Mouse (Mus musculus): ENCODE results near the gene Shisa6. TPM values are rescaled to one million over a fixed set of nuclear protein-coding genes. Genes with fewer than 3 reads are reported as not detected.
A peak's percentile ranks its signal among the peaks of the same experiment; 100 is the strongest.

The Shisa6 gene
- total RNA-seq, 2 experiments from 2014 or later = 190 to 219 TPM

DNA sequence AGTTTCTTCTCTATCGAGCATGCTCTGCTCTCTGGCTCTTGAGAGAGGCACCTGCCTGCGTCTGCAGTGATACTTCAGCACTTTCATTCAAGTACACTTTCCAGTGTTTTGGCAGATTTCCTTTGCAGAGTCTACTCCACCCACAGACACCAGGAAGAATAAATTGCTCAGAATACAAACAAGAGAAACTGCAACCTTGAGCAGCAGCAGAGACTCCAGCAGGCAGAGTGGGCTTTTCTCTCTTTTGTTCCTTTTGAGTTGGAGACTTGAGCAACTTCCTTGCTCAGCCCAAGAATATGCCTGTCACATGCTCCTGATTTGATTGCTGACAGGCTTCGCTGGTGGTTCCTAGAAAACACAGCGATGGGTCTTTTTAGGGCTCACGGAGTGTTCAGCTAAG is 278.6 kb downstream of the Shisa6 start:
- DNase-seq (ENCODE audit: low spot score in 2 of 2) = no peak

DNA sequence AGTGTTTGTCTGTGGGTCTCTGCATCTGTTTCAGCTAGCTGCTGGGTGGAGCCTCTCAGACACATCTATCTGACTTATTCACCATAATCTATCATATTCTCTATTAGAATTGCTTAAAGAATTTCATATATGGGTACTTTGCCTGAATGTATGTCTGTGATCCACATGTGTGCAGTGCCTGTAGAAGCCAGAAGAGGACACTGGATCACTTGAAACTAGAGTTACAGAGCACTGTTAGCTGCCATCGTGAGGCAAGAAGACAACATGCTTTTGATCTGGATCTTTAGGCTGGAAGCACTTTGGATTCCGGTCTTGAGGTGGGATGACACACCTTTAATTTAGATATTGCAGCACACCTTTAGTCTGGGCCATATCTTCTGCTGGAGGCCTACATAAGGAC is 289.2 kb downstream of the Shisa6 start:
- DNase-seq (ENCODE audit: low spot score in 2 of 2) = no peak

DNA sequence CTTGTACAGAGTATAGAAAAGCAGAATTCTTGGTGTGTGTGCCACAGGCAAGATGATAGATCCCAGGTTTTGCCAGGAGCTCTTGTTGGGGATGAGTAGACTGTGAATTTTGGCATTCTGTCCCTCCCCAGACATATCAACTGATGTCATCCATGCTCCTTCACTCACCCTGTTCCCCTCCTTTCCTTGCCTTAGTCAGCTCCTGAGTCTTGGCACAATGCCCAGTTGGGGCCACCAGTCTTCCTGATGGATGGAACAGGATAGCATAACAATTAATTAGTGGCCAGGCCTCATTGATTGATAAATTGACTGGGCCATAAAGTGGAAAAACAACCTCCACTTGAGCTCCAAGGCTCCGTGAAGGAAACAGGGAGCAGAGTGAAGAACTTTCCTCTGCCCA is 292.9 kb downstream of the Shisa6 start:
- no peak for DNase-seq (ENCODE audit: low spot score in 2 of 2)

DNA sequence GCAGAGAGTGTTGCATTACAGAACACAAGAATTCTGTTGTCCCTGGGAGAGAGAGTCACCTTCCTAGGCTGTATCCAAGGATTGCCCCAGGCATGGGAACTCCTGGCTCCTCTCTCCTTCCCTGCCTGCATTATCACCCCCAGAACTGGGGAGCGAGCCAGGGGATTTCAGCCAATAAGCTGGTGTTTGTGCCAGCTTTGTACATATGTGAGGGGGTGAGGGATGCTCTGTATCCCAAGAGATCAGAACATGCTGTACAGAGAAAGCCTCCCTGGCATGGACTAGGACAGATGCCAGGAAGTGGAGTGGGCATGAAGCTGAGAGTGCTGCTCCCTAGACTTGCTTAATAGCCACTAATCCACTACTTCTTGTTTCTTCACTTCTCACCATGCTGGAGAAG is 303.6 kb downstream of the Shisa6 start:
- peak; percentile 84 to 85 for DNase-seq (ENCODE audit: low spot score in 2 of 2)

GRCm38 (mm10) chr11:66218469-66218868 is 307.3 kb downstream of the Shisa6 start:
- DNase-seq (ENCODE audit: low spot score in 2 of 2) = no peak

GRCm38 (mm10) chr11:66188627-66189287 is 337.0 kb downstream of the Shisa6 start:
- DNase-seq (ENCODE audit: low spot score in 2 of 2) = peak; percentile 44 to 49

GRCm38 (mm10) chr11:66188146-66188545 is 337.6 kb downstream of the Shisa6 start:
- DNase-seq (ENCODE audit: low spot score in 2 of 2) = peak in 1 of 2 experiments; percentile 23

- DNase-seq (ENCODE audit: low spot score in 2 of 2) = no peak
Observed at GRCm38 (mm10) chr11:66177781-66178180, 348.0 kb downstream of the Shisa6 start.

DNA sequence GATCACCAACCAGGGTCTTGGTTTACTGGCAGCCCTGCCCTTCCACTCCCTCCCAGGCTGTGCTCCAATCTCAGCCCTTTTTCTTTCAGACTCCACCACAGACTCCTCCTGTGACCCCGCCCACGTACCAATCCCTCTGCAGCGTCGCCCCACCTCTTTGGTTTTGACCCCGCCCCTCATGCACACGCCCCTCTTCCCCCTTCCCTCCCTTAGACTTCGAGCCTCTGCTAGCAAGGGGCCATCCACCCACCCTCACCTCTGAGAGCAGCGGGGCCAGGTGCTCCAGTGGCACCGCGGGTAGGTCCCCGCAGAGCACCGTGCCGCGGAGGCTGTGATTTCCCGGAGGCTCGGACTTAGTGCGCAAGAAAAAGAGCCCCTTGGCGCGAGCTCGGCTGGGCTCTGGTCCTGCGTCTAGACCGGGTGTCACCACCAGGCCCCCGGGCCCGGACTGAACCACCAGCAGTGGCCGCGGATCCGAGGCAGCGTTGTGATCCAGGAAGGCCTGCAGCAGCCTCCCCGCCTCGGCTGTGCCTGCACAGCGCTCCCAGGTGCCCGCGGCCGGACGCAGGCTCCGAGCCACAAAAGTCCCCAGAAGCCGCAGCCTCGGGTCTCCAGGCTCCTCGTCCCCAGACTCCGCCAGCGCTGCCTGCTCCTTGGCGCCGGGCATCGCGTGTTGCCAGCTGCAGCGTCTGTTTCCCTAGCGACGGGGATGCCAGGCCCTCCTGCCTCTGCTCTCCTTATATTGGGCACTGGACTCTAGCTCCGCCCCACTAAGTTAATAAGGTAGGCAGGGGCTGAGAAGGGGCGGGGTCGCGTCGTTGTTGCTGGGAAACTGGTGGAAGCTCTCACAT is 357.7 kb downstream of the Shisa6 start, which contains the start of gene Dnah9:
Gene Dnah9, minus strand, starts transcription at position 751 of the 851 bp plus-strand sequence.
- peak; percentile 87 to 89 for DNase-seq (ENCODE audit: low spot score in 2 of 2)

- DNase-seq (ENCODE audit: low spot score in 2 of 2) = no peak
Observed at GRCm38 (mm10) chr11:66164022-66164421, 361.7 kb downstream of the Shisa6 start.
